20 mouse cellular contexts compared by ENCODE assay signal in genomic region chr11:102024084-102024758, GRCm38 (mm10). TPM values are rescaled to one million over a fixed set of nuclear protein-coding genes. Genes with fewer than 3 reads are reported as not detected.
DNase-seq lines count a peak whose midpoint lies in the region; ATAC-seq lines count a peak whose summit lies in the region.
"Had no signal": no experiment of that assay in that cellular context is flagged by ENCODE, and none has a peak within 500 bp of the region (broad histone marks: within the 10 kb centered on the region; RNA-seq: fewer than 3 reads in every experiment).

No protein-coding gene starts in this region.

- H3K36me3 ChIP-seq in midbrain, embryonic 15.5 days (replicated peaks), result peaks cover 4% of the 10 kb centered on the region; the same call in 1 of the 2 replicates
- H3K36me3 ChIP-seq in midbrain, embryonic 14.5 days (ENCODE audit: control insufficient read depth, insufficient read depth, low read length), result peaks cover 14% of the 10 kb centered on the region
- peaks cover 17% of the 10 kb centered on the region; the same call in 1 of the 2 replicates for H3K36me3 ChIP-seq in neural tube, embryonic 15.5 days

- ATAC-seq in midbrain, embryonic 15.5 days (replicated peaks), result no peak
- no peak for ATAC-seq in midbrain, embryonic 14.5 days (ENCODE audit: low FRiP score, low TSS enrichment)
- ATAC-seq in neural tube, embryonic 15.5 days (ENCODE audit: low FRiP score), result no peak

- peak; percentile 86 for DNase-seq in gastrocnemius, adult 18-20 months (ENCODE audit: low spot score)
- no peak for DNase-seq in gastrocnemius, postnatal 10 days
- DNase-seq in midbrain, embryonic 14.5 days, result no peak
- DNase-seq in cerebellum, postnatal 25 days, result peak; percentile 83 to 86
- DNase-seq in retina, embryonic 14.5 days (ENCODE audit: low spot score), result no peak
- no peak for DNase-seq in liver
- DNase-seq: adrenal gland, postnatal 10 days; thymus, adult 18-20 months had no signal

- H3K27ac ChIP-seq in midbrain, embryonic 15.5 days, result no peak overlapping the region
- no peak overlapping the region for H3K27ac ChIP-seq in midbrain, embryonic 14.5 days (replicated peaks; ENCODE audit: low read depth, low read length)
- no peak overlapping the region for H3K27ac ChIP-seq in neural tube, embryonic 15.5 days (replicated peaks)

- no peak overlapping the region for H3K9ac ChIP-seq in midbrain, embryonic 15.5 days
- no peak overlapping the region for H3K9ac ChIP-seq in midbrain, embryonic 14.5 days (replicated peaks; ENCODE audit: low read length)
- no peak overlapping the region for H3K9ac ChIP-seq in neural tube, embryonic 15.5 days (replicated peaks)

- H3K4me2 ChIP-seq in midbrain, embryonic 15.5 days, result peak overlapping the region; percentile 65; the same call in 1 of the 2 replicates
- H3K4me2 ChIP-seq in midbrain, embryonic 14.5 days (ENCODE audit: low read length), result no peak overlapping the region
- H3K4me2 ChIP-seq in neural tube, embryonic 15.5 days, result peak overlapping the region; percentile 69; the same call in 1 of the 2 replicates
- H3K4me2 ChIP-seq: liver, embryonic 11.5 days had no signal

- no peak overlapping the region for H3K4me3 ChIP-seq in midbrain, embryonic 15.5 days
- H3K4me3 ChIP-seq in midbrain, embryonic 14.5 days (replicated peaks; ENCODE audit: low read depth, low read length), result no peak overlapping the region
- no peak overlapping the region for H3K4me3 ChIP-seq in neural tube, embryonic 15.5 days (replicated peaks)
- H3K4me3 ChIP-seq: megakaryocyte, embryonic 14.5 days had no signal

- no peaks in the 10 kb centered on the region for H3K9me3 ChIP-seq in midbrain, embryonic 15.5 days
- no peaks in the 10 kb centered on the region for H3K9me3 ChIP-seq in midbrain, embryonic 14.5 days (ENCODE audit: control insufficient read depth, low read length)
- no peaks in the 10 kb centered on the region for H3K9me3 ChIP-seq in neural tube, embryonic 15.5 days (replicated peaks)
- H3K9me3 ChIP-seq: megakaryocyte, embryonic 14.5 days had no signal

- 80% methylated on average over 6 of the region's 6 CpGs for WGBS in midbrain, embryonic 15.5 days
- 87% methylated on average over 6 of the region's 6 CpGs for WGBS in midbrain, embryonic 14.5 days
- WGBS in neural tube, embryonic 15.5 days, result 74% methylated on average over 6 of the region's 6 CpGs

- peaks cover 31% of the 10 kb centered on the region for H3K4me1 ChIP-seq in midbrain, embryonic 15.5 days
- peaks cover 25% of the 10 kb centered on the region for H3K4me1 ChIP-seq in midbrain, embryonic 14.5 days (ENCODE audit: control insufficient read depth, insufficient read depth, low read length)
- H3K4me1 ChIP-seq in neural tube, embryonic 15.5 days, result peaks cover 41% of the 10 kb centered on the region

- no peaks in the 10 kb centered on the region for H3K27me3 ChIP-seq in midbrain, embryonic 15.5 days (replicated peaks)
- H3K27me3 ChIP-seq in midbrain, embryonic 14.5 days (ENCODE audit: control insufficient read depth, insufficient read depth, low read length), result no peaks in the 10 kb centered on the region
- H3K27me3 ChIP-seq in neural tube, embryonic 15.5 days (replicated peaks), result no peaks in the 10 kb centered on the region

RNA-seq across cellular contexts. Expression of gene Mpp3, which starts 4.0 kb away (rescaled TPM):
- total RNA-seq in gastrocnemius, adult 18-20 months (2021), result 10 to 100 TPM; 15.7 to 24.5 TPM
- 10 to 100 TPM; 76.8 to 83.7 TPM for total RNA-seq in gastrocnemius, postnatal 10 days (2021)
- 60.1 and 62.9 TPM in 2 replicates for polyA plus RNA-seq in midbrain, embryonic 15.5 days (2015; fragmentation: Nextera tagmentation; extraction: Ambion mirVana)
- polyA plus RNA-seq in midbrain, embryonic 14.5 days (2014; fragmentation: Nextera tagmentation; extraction: Ambion mirVana), result 45.4 and 54.2 TPM in 2 replicates
- 49.6 and 56.6 TPM in 2 replicates for polyA plus RNA-seq in neural tube, embryonic 15.5 days (2015; fragmentation: Nextera tagmentation; extraction: Ambion mirVana)

RNA-seq across cellular contexts. Expression of gene Cd300lg, which starts 17.1 kb away (rescaled TPM):
- total RNA-seq in gastrocnemius, adult 18-20 months (2021), result 10 to 100 TPM; 16.1 to 19.0 TPM
- total RNA-seq in gastrocnemius, postnatal 10 days (2021), result 10 to 100 TPM; 18.0 to 20.4 TPM
- 0.31 and 0.43 TPM in 2 replicates for polyA plus RNA-seq in midbrain, embryonic 15.5 days (2015; fragmentation: Nextera tagmentation; extraction: Ambion mirVana)
- 0.15 and 0.17 TPM in 2 replicates for polyA plus RNA-seq in midbrain, embryonic 14.5 days (2014; fragmentation: Nextera tagmentation; extraction: Ambion mirVana)
- 0.64 and 0.88 TPM in 2 replicates for polyA plus RNA-seq in neural tube, embryonic 15.5 days (2015; fragmentation: Nextera tagmentation; extraction: Ambion mirVana)
- total RNA-seq: ES-E14; left cerebral cortex, postnatal 14 days had no signal
- polyA plus RNA-seq: C2C12 had no signal

RNA-seq across cellular contexts. Expression of gene Dusp3, which starts 37.4 kb away (rescaled TPM):
- 100 to 1,000 TPM; 153 to 161 TPM for total RNA-seq in gastrocnemius, adult 18-20 months (2021)
- 100 to 1,000 TPM; 122 to 136 TPM for total RNA-seq in gastrocnemius, postnatal 10 days (2021)
- 21.7 and 22.2 TPM in 2 replicates for polyA plus RNA-seq in midbrain, embryonic 15.5 days (2015; fragmentation: Nextera tagmentation; extraction: Ambion mirVana)
- 16.5 and 17.2 TPM in 2 replicates for polyA plus RNA-seq in midbrain, embryonic 14.5 days (2014; fragmentation: Nextera tagmentation; extraction: Ambion mirVana)
- 26.4 and 28.9 TPM in 2 replicates for polyA plus RNA-seq in neural tube, embryonic 15.5 days (2015; fragmentation: Nextera tagmentation; extraction: Ambion mirVana)

RNA-seq across cellular contexts. Expression of gene Cfap97d1, which starts 40.1 kb away (rescaled TPM):
- total RNA-seq in gastrocnemius, adult 18-20 months (2021), result not detected
- total RNA-seq in gastrocnemius, postnatal 10 days (2021), result not detected
- not detected in 2 replicates for polyA plus RNA-seq in midbrain, embryonic 15.5 days (2015; fragmentation: Nextera tagmentation; extraction: Ambion mirVana)
- polyA plus RNA-seq in midbrain, embryonic 14.5 days (2014; fragmentation: Nextera tagmentation; extraction: Ambion mirVana), result not detected in 2 replicates
- not detected in 2 replicates for polyA plus RNA-seq in neural tube, embryonic 15.5 days (2015; fragmentation: Nextera tagmentation; extraction: Ambion mirVana)
- total RNA-seq: adrenal gland, postnatal 10 days; ES-E14; left cerebral cortex, postnatal 14 days had no signal
- polyA plus RNA-seq: C2C12; embryonic facial prominence, embryonic 11.5 days; heart, embryonic 14.5 days; kidney, embryonic 16.5 days; liver, embryonic 11.5 days; lung, embryonic 16.5 days; neural tube, embryonic 14.5 days had no signal

RNA-seq across cellular contexts. Expression of gene Sost, which starts 57.4 kb away (rescaled TPM):
- not detected for total RNA-seq in gastrocnemius, adult 18-20 months (2021)
- total RNA-seq in gastrocnemius, postnatal 10 days (2021), result under 1 TPM in 1 of 2 experiments, not detected in 1; 0.41 TPM
- not detected in 2 replicates for polyA plus RNA-seq in midbrain, embryonic 15.5 days (2015; fragmentation: Nextera tagmentation; extraction: Ambion mirVana)
- polyA plus RNA-seq in midbrain, embryonic 14.5 days (2014; fragmentation: Nextera tagmentation; extraction: Ambion mirVana), result not detected in 2 replicates
- 0.23 TPM in 1 of 2 replicates, not detected in the other for polyA plus RNA-seq in neural tube, embryonic 15.5 days (2015; fragmentation: Nextera tagmentation; extraction: Ambion mirVana)
- total RNA-seq: ES-E14; left cerebral cortex, postnatal 14 days had no signal
- polyA plus RNA-seq: embryonic facial prominence, embryonic 11.5 days; liver, embryonic 11.5 days; neural tube, embryonic 14.5 days had no signal

Comparison
In these comparisons a context has a peak if more than half of its experiments do, and no peak if none do; other contexts are left out.
1. DNase-seq: peak in gastrocnemius, adult 18-20 months (single experiment) and cerebellum, postnatal 25 days (2 of 2); none in gastrocnemius, postnatal 10 days (single experiment), midbrain, embryonic 14.5 days (single experiment), retina, embryonic 14.5 days (single experiment) and liver (single experiment).